Mouse (Mus musculus) stomach, postnatal 0 days (tissue): ENCODE results near the gene Chrnb4. TPM values are rescaled to one million over a fixed set of nuclear protein-coding genes. Genes with fewer than 3 reads are reported as not detected.
A peak's percentile ranks its signal among the peaks of the same experiment; 100 is the strongest.

Experiments
- ATAC-seq: fragments of 200-750 bp; cut with Nextera tagmentation; 2 replicates; pipeline ENCODE4 v1.8.0; 2017; ENCODE audit not compliant: low FRiP score, low TSS enrichment
- DNase-seq: peaks from one replicate; pipeline ENCODE4 v3.0.0-alpha.2; 2016; ENCODE audit warnings: low spot score
- H3K27ac ChIP-seq: fragments of 300-500 bp; sonication (generic); replicated peaks from 2 replicates; pipeline ENCODE4 v1.5.1; 2014; ENCODE audit warnings: mild to moderate bottlenecking, control low read depth
- H3K27me3 ChIP-seq: fragments of 300-500 bp; sonication (generic); 2 replicates; pipeline ENCODE4 v1.6.1; 2014; ENCODE audit warnings: low read length; ENCODE audit not compliant: control insufficient read depth, insufficient read depth
- H3K36me3 ChIP-seq: fragments of 300-500 bp; sonication (generic); 2 replicates; pipeline ENCODE4 v1.6.1; 2014; ENCODE audit warnings: low read length, mixed read lengths; ENCODE audit not compliant: control insufficient read depth, insufficient read depth
- H3K4me1 ChIP-seq: fragments of 300-500 bp; sonication (generic); replicated peaks from 2 replicates; pipeline ENCODE4 v1.6.1; 2014; ENCODE audit warnings: antibody characterized with exemption; ENCODE audit not compliant: control insufficient read depth, insufficient read depth
- H3K4me2 ChIP-seq: fragments of 300-500 bp; sonication (generic); replicated peaks from 2 replicates; pipeline ENCODE4 v1.6.1; 2014; ENCODE audit warnings: low read depth, mild to moderate bottlenecking, control low read depth, moderate library complexity
- H3K4me3 ChIP-seq: fragments of 300-500 bp; sonication (generic); 2 replicates; pipeline ENCODE4 v1.5.1; 2014; ENCODE audit warnings: low read depth, low read length, control low read depth
- H3K9ac ChIP-seq: fragments of 300-500 bp; sonication (generic); 2 replicates; pipeline ENCODE4 v1.6.1; 2014; ENCODE audit warnings: mild to moderate bottlenecking, low read length, control low read depth, mixed read lengths
- H3K9me3 ChIP-seq: fragments of 300-500 bp; sonication (generic); 2 replicates; pipeline ENCODE4 v1.6.1; 2016; ENCODE audit warnings: low read length; ENCODE audit not compliant: control insufficient read depth
- CTCF ChIP-seq: IDR thresholded peaks from 2 replicates; pipeline ENCODE4 v1.5.1; 2016; ENCODE audit warnings: antibody characterized with exemption, low read depth, mild to moderate bottlenecking, moderate library complexity
- EP300 ChIP-seq: optimal IDR thresholded peaks from 2 replicates; pipeline ENCODE3; 2016; ENCODE audit warnings: antibody characterized with exemption
- WGBS: fragments of 180-500 bp; shearing (Covaris S2); extraction: QIAGEN DNeasy Blood & Tissue Kit; methylation state at CpG from one replicate; pipeline ENCODE4 v1.1.7; 2014; 5-methylcytosine and 5-hydroxymethylcytosine counted together
- polyA plus RNA-seq: library from polyadenylated mRNA; unstranded; fragments of >200 nt; fragmentation: Nextera tagmentation; extraction: Ambion mirVana; gene quantifications from 2 replicates; pipeline ENCODE4 v1.2.1, GENCODE M21; 2015

Gene Chrnb4
- polyA plus RNA-seq, 1 experiment from 2014 or later = 1.4 TPM

DNA sequence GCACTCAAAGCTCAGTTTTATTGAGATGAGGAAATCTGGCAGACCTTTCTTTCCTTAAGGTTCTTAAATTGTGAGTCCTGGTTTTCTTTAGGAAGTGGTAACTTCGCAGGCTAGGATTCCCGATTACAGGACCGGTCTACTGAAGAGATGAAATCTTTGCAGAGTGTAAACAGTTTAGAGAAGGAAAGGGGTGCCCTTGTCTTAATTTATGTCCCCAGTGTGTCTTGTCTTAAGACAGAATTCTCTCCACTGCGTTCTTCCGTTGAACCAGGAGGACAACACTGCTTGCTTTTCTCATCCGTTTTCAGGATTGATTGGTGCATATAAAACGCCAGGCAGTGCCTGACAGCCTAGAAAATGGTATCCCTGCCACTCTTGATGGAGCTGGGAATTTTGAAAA lies 66.2 kb downstream of the Chrnb4 start:
- H3K4me3 ChIP-seq = peak overlapping the region; percentile 52; the same call in 1 of the 2 replicates
- TF ChIP-seq EP300 (no peak), CTCF (no peak)
- H3K27ac ChIP-seq = no peak overlapping the region
- H3K4me1 ChIP-seq = no peaks in the 10 kb centered on the region
- no peaks in the 10 kb centered on the region for H3K9me3 ChIP-seq
- WGBS = 21% methylated on average over 7 of the region's 7 CpGs
- DNase-seq (no peak), ATAC-seq (no peak)
- peaks cover 2% of the 10 kb centered on the region; the same call in 1 of the 2 replicates for H3K27me3 ChIP-seq
- H3K4me2 ChIP-seq = peak overlapping the region; percentile 87; the same call in 1 of the 2 replicates
- no peak overlapping the region for H3K9ac ChIP-seq
- H3K36me3 ChIP-seq = no peaks in the 10 kb centered on the region

DNA sequence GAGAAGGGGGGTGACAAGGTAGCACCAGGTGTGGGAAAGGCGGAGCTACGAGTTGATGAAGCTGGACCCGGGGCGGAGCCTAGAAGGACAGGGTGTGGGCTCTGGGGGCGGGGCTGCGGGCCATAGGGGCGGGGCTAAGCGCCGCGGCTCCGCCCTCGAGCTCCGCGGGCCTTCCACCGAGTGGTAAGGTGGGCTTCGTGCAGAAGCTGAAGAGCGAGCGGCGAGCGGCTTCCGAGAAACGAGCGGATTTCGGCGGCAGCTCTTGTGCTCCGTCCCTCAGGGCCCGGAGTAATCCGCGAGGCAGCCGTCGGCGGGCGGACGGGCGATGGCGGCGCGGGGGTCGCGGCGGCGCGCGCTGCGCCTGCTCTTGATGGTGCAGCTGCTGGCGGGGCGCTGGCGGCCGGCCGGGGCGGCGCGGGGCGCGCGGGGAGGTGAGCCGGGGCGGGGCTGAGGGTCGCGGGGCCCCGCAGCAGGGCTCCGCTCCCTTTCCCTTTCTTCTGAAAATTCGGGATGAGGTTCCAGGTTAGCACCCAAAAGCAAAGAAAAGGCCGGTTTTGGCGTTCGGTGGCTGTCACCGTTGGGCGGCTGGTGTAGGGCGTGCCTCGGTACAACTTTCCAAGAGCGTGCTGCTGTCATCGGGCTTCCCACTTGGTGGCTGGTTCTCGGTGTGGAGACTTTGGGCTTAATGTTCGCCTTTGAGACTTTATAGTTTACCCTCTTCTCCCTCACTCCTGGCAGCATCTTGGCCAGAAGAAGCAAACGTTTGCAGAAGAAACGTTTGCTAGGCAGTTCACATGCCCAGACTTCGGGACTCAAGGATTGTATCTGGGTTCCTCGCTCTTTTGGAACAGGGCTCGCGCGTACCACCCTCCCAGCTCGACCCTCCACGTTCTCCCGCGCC lies 67.0 kb downstream of the Chrnb4 start:
- ATAC-seq (peak; percentile 84), DNase-seq (peak; percentile 70)
- H3K27ac ChIP-seq = no peak overlapping the region
- peak overlapping the region; percentile 87 for H3K4me2 ChIP-seq
- TF ChIP-seq CTCF (no peak), EP300 (no peak)
- H3K9ac ChIP-seq = peak overlapping the region; percentile 54
- H3K27me3 ChIP-seq = peaks cover 2% of the 10 kb centered on the region; the same call in 1 of the 2 replicates
- peak overlapping the region; percentile 52 for H3K4me3 ChIP-seq
- H3K4me1 ChIP-seq = no peaks in the 10 kb centered on the region
- H3K36me3 ChIP-seq = no peaks in the 10 kb centered on the region
- no peaks in the 10 kb centered on the region for H3K9me3 ChIP-seq
- 2% methylated on average over 44 of the region's 85 CpGs for WGBS

DNA sequence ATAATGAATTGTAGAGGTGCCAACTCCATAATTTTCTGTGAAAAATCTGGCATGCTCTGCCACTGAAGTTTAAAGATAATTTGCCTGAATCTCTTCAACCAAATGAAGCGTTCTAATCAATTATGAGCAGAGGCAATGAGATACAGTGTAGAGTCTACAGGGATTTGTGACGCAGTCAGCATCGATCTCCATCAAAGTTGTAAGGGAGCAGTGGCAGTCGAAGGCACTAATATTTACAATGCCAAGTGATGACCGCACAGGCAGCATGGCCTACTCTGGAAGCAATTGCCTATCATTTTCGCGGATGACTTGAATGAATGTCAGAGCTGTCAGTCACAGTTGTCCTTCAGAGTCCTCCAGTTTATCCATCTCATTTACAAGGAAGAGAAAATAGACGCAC lies 67.9 kb downstream of the Chrnb4 start, which contains the start of gene Chrna5:
Gene Chrna5, plus strand, starts transcription at position 207 of the 400 bp plus-strand sequence.
- ATAC-seq = no peak
- Histone ChIP-seq H3K9me3 (no peaks in the 10 kb centered on the region), H3K27me3 (peaks cover 2% of the 10 kb centered on the region; the same call in 1 of the 2 replicates)

More for the DNA sequence above, 67.9 kb downstream of the Chrnb4 start, which contains the start of gene Chrna5:
- peak within 1 kb of the TSS; percentile 54 for H3K9ac ChIP-seq
- no peak for TF ChIP-seq EP300
- no peak for TF ChIP-seq CTCF
- WGBS = 64% methylated on average over 8 of the region's 8 CpGs
- H3K36me3 ChIP-seq = no peaks in the 10 kb centered on the region
- H3K4me3 ChIP-seq = peak within 1 kb of the TSS; percentile 52
- H3K27ac ChIP-seq = no peak within 1 kb of the TSS
- peak within 1 kb of the TSS; percentile 87 for H3K4me2 ChIP-seq
- DNase-seq = no peak
- no peaks in the 10 kb centered on the region for H3K4me1 ChIP-seq

Other genes with a start within 250 kb of the Chrnb4 start
- gene Ireb2, start 185.0 kb downstream of the Chrnb4 start, polyA plus RNA-seq = 9.6 and 9.7 TPM in 2 replicates
- 1.3 and 1.4 TPM in 2 replicates for gene Hykk, start 131.5 kb downstream of the Chrnb4 start, polyA plus RNA-seq
- 196 and 201 TPM in 2 replicates for gene Psma4, start 98.0 kb downstream of the Chrnb4 start, polyA plus RNA-seq
- gene AY074887, start 97.8 kb downstream of the Chrnb4 start, polyA plus RNA-seq = 0.25 and 0.44 TPM in 2 replicates
- 1.1 and 1.3 TPM in 2 replicates for gene Chrna5, start 67.9 kb downstream of the Chrnb4 start, polyA plus RNA-seq
- gene Chrna3, start 22.2 kb downstream of the Chrnb4 start, polyA plus RNA-seq = 3.2 and 3.8 TPM in 2 replicates
- 22.5 and 22.8 TPM in 2 replicates for gene Ube2q2, start 100.1 kb upstream of the Chrnb4 start, polyA plus RNA-seq
- gene Fbxo22, start 160.1 kb upstream of the Chrnb4 start, polyA plus RNA-seq = 29.8 and 30.0 TPM in 2 replicates